Mouse (Mus musculus) myocyte (in vitro differentiated cells): ENCODE measurements around the gene Lig1.

ENCODE experiments used
- MYOD1 ChIP-seq, 3 experiments: IDR thresholded peaks; one replicate each; pipeline ENCODE4 v1.6.1; 2011; ENCODE audit warnings: control low read depth in 2 of 3, low read depth in 2 of 3, mild to moderate bottlenecking in 2 of 3, moderate library complexity in 1 of 3; ENCODE audit not compliant: insufficient read length in 2 of 3, control insufficient read depth in 1 of 3
- POLR2A ChIP-seq: IDR thresholded peaks from one replicate; pipeline ENCODE4 v1.6.1; 2011; ENCODE audit warnings: low read depth, mild to moderate bottlenecking, control low read depth, moderate library complexity; ENCODE audit not compliant: insufficient read length
- USF1 ChIP-seq: IDR thresholded peaks from one replicate; pipeline ENCODE4 v1.6.1; 2011; ENCODE audit warnings: low read depth, mild to moderate bottlenecking, control low read depth, moderate library complexity

DNA sequence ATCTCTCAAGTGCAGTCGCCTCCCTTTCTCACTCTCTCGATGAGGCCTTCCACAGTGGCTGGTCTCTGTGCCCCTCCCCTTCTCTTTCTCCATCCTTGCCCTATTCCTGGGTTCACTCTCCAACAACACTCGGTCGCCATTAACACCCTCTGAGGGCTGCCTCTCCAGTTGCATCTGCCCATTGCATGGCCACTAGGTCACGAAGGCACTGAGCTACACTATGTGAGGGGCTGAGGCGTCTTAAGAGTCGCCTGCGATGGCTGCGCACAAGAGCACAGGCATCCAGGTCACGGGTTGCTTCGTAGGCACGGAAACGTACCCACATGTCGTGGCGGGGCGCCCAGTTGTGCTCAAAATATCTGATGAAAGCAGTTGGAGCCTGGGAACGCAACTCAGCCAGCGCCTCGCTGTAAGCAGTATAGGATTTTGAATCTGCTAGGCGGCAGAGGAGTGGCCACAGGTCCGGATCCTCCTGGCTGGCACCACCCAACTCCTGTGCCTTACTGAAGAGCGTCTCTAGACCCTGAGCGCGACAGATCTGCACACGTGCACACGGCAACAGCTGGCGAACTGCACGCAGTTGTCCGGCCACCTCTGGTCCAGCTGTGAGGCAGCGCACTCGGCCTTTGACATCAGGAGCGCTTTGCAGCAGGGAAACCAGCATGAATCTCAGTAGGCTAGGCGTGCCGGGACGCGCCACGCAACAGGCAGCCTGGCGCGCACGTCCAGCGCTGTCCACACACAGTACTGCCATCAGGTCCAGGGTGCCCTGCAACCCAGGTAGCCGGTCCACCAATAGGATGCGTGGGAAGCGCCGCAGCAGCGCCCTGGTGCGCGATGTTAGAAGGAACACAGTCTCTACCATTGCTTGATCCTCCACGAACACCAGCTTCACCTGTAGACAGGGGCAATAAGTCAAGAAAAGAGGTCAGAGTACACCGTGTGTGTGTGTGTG lies 16.1 kb upstream of the Lig1 start:
- TF ChIP-seq MYOD1 (IDR thresholded peaks at IDR 0.05; ENCODE audit: control insufficient read depth in 1 of 3, insufficient read length in 2 of 3, low read depth in 2 of 3) (no peak), USF1 (no peak), POLR2A (no peak)
